Mouse (Mus musculus) kidney, adult 2 months (tissue): ENCODE measurements at regions not wholly inside any gene's neighbourhood (a gene's known extent, or its start where the extent isn't known, plus 50 kb on each side); places are given as distances from the start of the nearest gene placed in this dataset.

Experiments used
- DNase-seq: peaks from one replicate; pipeline ENCODE4 v3.0.0; 2021
- H3K27ac ChIP-seq: fragments of 200-500 bp; 2 replicates; pipeline ENCODE4 v1.5.1; 2012; ENCODE audit warnings: low read depth, low read length, control low read depth, inconsistent platforms; ENCODE audit not compliant: insufficient read depth
- H3K27me3 ChIP-seq: fragments of 200-500 bp; replicated peaks from 2 replicates; pipeline ENCODE4 v1.6.1; 2012; ENCODE audit warnings: mild to moderate bottlenecking, moderate library complexity, low read length, inconsistent platforms; ENCODE audit not compliant: control insufficient read depth, insufficient read depth
- H3K36me3 ChIP-seq: fragments of 200-500 bp; 2 replicates; pipeline ENCODE4 v1.6.1; 2012; ENCODE audit warnings: mild to moderate bottlenecking, moderate library complexity, low read length, inconsistent platforms; ENCODE audit not compliant: control insufficient read depth, insufficient read depth
- H3K4me1 ChIP-seq: fragments of 200-500 bp; 2 replicates; pipeline ENCODE4 v1.6.1; 2011; ENCODE audit warnings: low read length; ENCODE audit not compliant: control insufficient read depth, insufficient read depth
- H3K4me3 ChIP-seq: fragments of 200-500 bp; 2 replicates; pipeline ENCODE4 v1.5.1; 2011; ENCODE audit warnings: mild to moderate bottlenecking, low read depth, low read length, control low read depth; ENCODE audit not compliant: insufficient read depth
- CTCF ChIP-seq: fragments of 200-500 bp; conservative IDR thresholded peaks from 2 replicates; pipeline ENCODE4 v1.5.1; 2011; ENCODE audit warnings: low read depth, mild to moderate bottlenecking, control low read depth, low read length, moderate library complexity, mixed read lengths; ENCODE audit not compliant: insufficient read depth, insufficient read length
- POLR2A ChIP-seq: fragments of 200-500 bp; IDR thresholded peaks from one replicate; pipeline ENCODE4 v1.6.1; 2011; ENCODE audit warnings: low read depth, low read length, control low read depth
- WGBS: fragments of 180-500 bp; shearing (Covaris S2); methylation state at CpG from one replicate; pipeline ENCODE4 v1.1.7; 2018; 5-methylcytosine and 5-hydroxymethylcytosine counted together

DNA sequence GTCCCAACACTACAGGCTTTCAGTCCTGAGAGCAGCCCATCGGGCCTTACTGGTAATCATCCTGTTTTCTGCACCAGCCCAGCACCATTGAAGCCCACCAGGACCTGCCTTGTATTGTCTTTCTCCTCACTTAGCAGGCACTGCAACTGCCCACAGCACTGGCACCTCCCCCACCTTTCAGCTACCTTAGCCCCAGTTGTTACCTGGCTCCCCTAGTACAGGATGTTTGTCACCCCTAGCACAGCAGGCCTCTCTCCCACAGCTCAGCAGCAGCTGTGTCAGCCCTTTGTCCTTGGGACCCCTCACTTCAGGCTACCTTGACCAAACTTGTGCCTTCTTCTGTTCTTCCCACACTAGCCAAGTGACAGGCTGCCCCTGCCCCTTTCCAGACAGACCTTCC is 53.6 kb upstream of the Ret start:
- WGBS, result 56% methylated on average over 1 of the region's 1 CpGs
- Histone ChIP-seq H3K27ac (no peak overlapping the region), H3K36me3 (no peaks in the 10 kb centered on the region), H3K4me1 (no peaks in the 10 kb centered on the region), H3K4me3 (no peak overlapping the region), H3K27me3 (no peaks in the 10 kb centered on the region)
- no peak for DNase-seq
- TF ChIP-seq CTCF (no peak), POLR2A (no peak)

DNA sequence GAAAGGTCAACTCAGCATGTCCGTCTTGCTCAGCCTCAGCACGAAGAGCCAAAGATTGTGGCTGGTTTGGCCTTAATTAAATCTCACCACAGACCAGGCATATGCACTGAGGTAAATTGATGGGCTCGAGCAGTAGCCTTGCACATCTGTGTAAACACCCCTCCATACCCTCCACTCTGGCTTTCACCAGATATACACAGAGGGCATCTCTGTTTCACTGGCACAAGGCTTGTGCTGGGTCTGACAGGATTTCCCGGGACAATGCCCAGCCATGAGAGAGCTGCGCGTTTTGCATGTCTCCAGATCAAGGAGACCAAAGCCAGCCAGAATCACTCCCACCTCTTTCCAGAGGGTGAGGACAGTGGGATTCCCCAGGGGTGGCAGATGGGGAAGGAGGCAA is 52.5 kb upstream of the Ret start:
- no peaks in the 10 kb centered on the region for H3K36me3 ChIP-seq
- no peak for TF ChIP-seq POLR2A
- no peak for TF ChIP-seq CTCF
- no peak overlapping the region for H3K27ac ChIP-seq
- H3K4me3 ChIP-seq, result no peak overlapping the region
- H3K4me1 ChIP-seq, result no peaks in the 10 kb centered on the region
- WGBS, result 67% methylated on average over 6 of the region's 6 CpGs
- no peak for DNase-seq
- H3K27me3 ChIP-seq, result no peaks in the 10 kb centered on the region
